Mouse (Mus musculus): ENCODE data around the gene Osbpl2. TPM values are rescaled to one million over a fixed set of nuclear protein-coding genes. Genes with fewer than 3 reads are reported as not detected.

Osbpl2 gene
- polyA plus RNA-seq, 1 experiment: 38.7 TPM

Other genes with a start within 250 kb of the Osbpl2 start
- 7.1 and 8.0 TPM in 2 replicates for gene Taf4, start 142.7 kb upstream of the Osbpl2 start, polyA plus RNA-seq (2012; ENCODE audit: insufficient read depth, insufficient read length, missing spikeins)
- gene Lsm14b, start 94.3 kb upstream of the Osbpl2 start, polyA plus RNA-seq (2012; ENCODE audit: insufficient read depth, insufficient read length, missing spikeins): 19.9 and 25.8 TPM in 2 replicates
- gene Psma7, start 76.9 kb upstream of the Osbpl2 start, polyA plus RNA-seq (2012; ENCODE audit: insufficient read depth, insufficient read length, missing spikeins): 177 and 196 TPM in 2 replicates
- 1.2 and 1.5 TPM in 2 replicates for gene Ss18l1, start 76.8 kb upstream of the Osbpl2 start, polyA plus RNA-seq (2012; ENCODE audit: insufficient read depth, insufficient read length, missing spikeins)
- gene Mtg2, start 48.7 kb upstream of the Osbpl2 start, polyA plus RNA-seq (2012; ENCODE audit: insufficient read depth, insufficient read length, missing spikeins): 17.4 and 21.7 TPM in 2 replicates
- not detected in 2 replicates for gene Hrh3, start 14.8 kb upstream of the Osbpl2 start, polyA plus RNA-seq (2012; ENCODE audit: insufficient read depth, insufficient read length, missing spikeins)
- 65.9 and 105 TPM in 2 replicates for gene Adrm1, start 52.2 kb downstream of the Osbpl2 start, polyA plus RNA-seq (2012; ENCODE audit: insufficient read depth, insufficient read length, missing spikeins)
- gene Lama5, start 106.6 kb downstream of the Osbpl2 start, polyA plus RNA-seq (2012; ENCODE audit: insufficient read depth, insufficient read length, missing spikeins): 3.2 and 7.3 TPM in 2 replicates
- 875 and 1,284 TPM in 2 replicates for gene Rps21, start 138.1 kb downstream of the Osbpl2 start, polyA plus RNA-seq (2012; ENCODE audit: insufficient read depth, insufficient read length, missing spikeins)
- gene Cables2, start 154.2 kb downstream of the Osbpl2 start, polyA plus RNA-seq (2012; ENCODE audit: insufficient read depth, insufficient read length, missing spikeins): 4.6 and 5.1 TPM in 2 replicates
- not detected in 2 replicates for gene Rbbp8nl, start 170.6 kb downstream of the Osbpl2 start, polyA plus RNA-seq (2012; ENCODE audit: insufficient read depth, insufficient read length, missing spikeins)
- gene Gata5, start 215.4 kb downstream of the Osbpl2 start, polyA plus RNA-seq (2012; ENCODE audit: insufficient read depth, insufficient read length, missing spikeins): not detected in 2 replicates

Measured in brown adipose tissue, adult 24 weeks (tissue).